Mouse (Mus musculus): ENCODE measurements at regions not wholly inside any gene's neighbourhood (a gene's known extent, or its start where the extent isn't known, plus 50 kb on each side); places are given as distances from the start of the nearest gene placed in this dataset.

- no peak for TF ChIP-seq CTCF (conservative IDR thresholded peaks at IDR 0.05; ENCODE audit: insufficient read depth, insufficient read length, low read depth, low read length)
- no peak for TF ChIP-seq POLR2A (IDR thresholded peaks at IDR 0.05; ENCODE audit: low read depth, low read length)
These were observed 58.3 kb downstream of the Gm10358 start for GRCm38 (mm10) chr8:75348047-75348446.
